Mouse (Mus musculus) bone marrow, adult 2 months (tissue): ENCODE measurements around the gene Atp5j2.
A peak's percentile ranks its signal among the peaks of the same experiment; 100 is the strongest.

Experiments used
- CTCF ChIP-seq: fragments of 200-500 bp; IDR thresholded peaks from 2 replicates; pipeline ENCODE4 v1.5.1; 2011; ENCODE audit warnings: low read length, control low read depth; ENCODE audit not compliant: control insufficient read depth, insufficient read depth
- POLR2A ChIP-seq: fragments of 200-500 bp; IDR thresholded peaks from 2 replicates; pipeline ENCODE4 v1.6.1; 2011; ENCODE audit warnings: low read depth, mild to moderate bottlenecking, control low read depth, low read length, borderline replicate concordance; ENCODE audit not compliant: control insufficient read depth

DNA sequence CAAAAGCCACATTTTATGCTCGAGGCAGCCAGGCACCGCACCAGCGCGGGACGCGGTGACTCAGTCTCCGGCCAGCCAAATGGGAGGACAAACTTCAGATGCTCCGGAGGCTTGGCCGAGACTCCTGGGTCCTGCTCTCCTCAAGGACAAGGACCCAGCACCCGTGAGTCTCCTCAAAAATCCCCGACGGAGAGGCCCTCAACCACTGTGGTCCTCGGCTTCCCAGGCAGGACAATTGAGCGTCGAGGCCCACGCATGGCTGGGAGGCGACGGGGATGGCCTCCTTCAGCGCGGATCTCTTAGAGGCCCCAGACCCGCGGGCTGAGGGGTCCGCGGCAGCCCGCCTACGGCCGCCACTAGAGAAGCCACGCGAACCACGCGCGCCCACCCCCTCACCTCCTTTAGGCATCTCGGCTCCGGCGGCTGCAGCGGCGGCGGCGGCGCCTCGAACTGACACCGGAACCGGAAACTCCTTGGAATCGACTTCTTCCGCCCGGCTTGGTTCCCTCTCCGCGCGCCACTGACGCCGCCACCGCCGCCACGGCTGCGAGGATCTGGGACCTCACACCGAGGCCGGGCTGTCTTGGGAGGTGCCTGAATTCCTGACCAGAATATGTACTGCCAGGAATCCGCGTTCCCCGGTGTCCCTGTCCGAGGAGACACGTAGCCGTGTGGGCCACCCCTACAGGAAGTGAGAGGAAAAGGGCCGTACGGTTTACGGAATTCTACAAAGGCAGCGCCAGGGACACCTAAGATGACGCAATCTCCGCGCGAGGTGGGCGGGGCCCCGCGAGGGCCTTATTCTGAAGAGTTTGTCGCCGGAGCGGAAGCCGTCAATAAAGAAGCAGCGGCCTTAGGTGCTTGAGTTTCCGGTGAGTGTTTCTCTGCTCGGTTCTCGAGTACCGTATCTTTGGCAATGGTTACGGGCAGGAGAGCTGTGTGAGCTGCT is 52.0 kb downstream of the Atp5j2 start, which contains the start of the genes Pdap1 and Bud31:
- no peak; the same call in 1 of the 2 replicates for TF ChIP-seq CTCF
- peak; percentile 40 for TF ChIP-seq POLR2A
